Mouse (Mus musculus) Patski (cell line): Measurements from ENCODE around the gene Mbnl1. TPM values are rescaled to one million over a fixed set of nuclear protein-coding genes. Genes with fewer than 3 reads are reported as not detected.

Experiments
- ATAC-seq: fragments of 100-300 bp; one replicate; pipeline ENCODE4 v1.8.0; 2021
- CTCF ChIA-PET: fragments of 350-600 bp; sonication (Branson Sonifier 250); formaldehyde crosslinking; loops from one replicate; lab custom pipeline; 2022; ENCODE audit warnings: inconsistent platforms; lab: Charles Lee
- POLR2A ChIA-PET: fragments of 350-600 bp; sonication (Branson Sonifier 250); formaldehyde crosslinking; loops from one replicate; lab custom pipeline; 2022; ENCODE audit warnings: antibody characterized with exemption, inconsistent platforms; lab: Charles Lee
- DNase-seq: peaks from one replicate; pipeline ENCODE4 v3.0.0-alpha.2; 2011; ENCODE audit warnings: low read depth, low spot score
- H3K27me3 ChIP-seq: fragments of 371-371 bp; one replicate; pipeline ENCODE4 v1.5.1; 2021
- CTCF ChIP-seq: fragments of 100-300 bp; IDR thresholded peaks from one replicate; pipeline ENCODE4 v1.5.1; 2021
- in situ Hi-C: fragments of 300-500 bp; cut with MboI; formaldehyde crosslinking; loops from 3 replicates; pipeline ENCODE4 v1.11.1; 2018; ENCODE audit warnings: low pct_unique_long_range_greater_than_20kb, mixed read lengths
- polyA plus RNA-seq: library from polyadenylated mRNA; unstranded; gene quantifications from one replicate; pipeline ENCODE4 v1.2.3, GENCODE M21; 2021

The Mbnl1 gene
- polyA plus RNA-seq, 1 experiment from 2014 or later = 84.9 TPM

- ChIA-PET POLR2A (interaction anchor here (0.7 to 1.6 kb wide), 4 partner anchors 30 to 75 kb away, joined by 3 to 6 read pairs (median 4); no protein-coding TSS in a partner anchor), CTCF (interaction anchor here (1.0 to 2.0 kb wide), 7 partner anchors 13 to 86 kb away, joined by 3 to 9 read pairs (median 4); no protein-coding TSS in a partner anchor)
- no peak for TF ChIP-seq CTCF
- in situ Hi-C loops = loop anchor here (25.0 kb wide), 1 partner anchor 1845 kb away; the partner anchor contains the start of gene Siah2
- DNase-seq (peak; percentile 66), ATAC-seq (peak; percentile 36)
- no peaks in the 10 kb centered on the region for H3K27me3 ChIP-seq
Measured at GRCm38 (mm10) chr3:60531826-60532225, 59.2 kb downstream of the Mbnl1 start.

- no peaks in the 10 kb centered on the region for H3K27me3 ChIP-seq
- ATAC-seq (no peak), DNase-seq (no peak)
- TF ChIP-seq CTCF = no peak
- in situ Hi-C loops = loop anchor here (25.0 kb wide), 1 partner anchor 1848 kb away; the partner anchor contains the start of gene Siah2
- CTCF ChIA-PET = no interaction called here
- POLR2A ChIA-PET = no interaction called here
Measured at GRCm38 (mm10) chr3:60535224-60535623, 62.6 kb downstream of the Mbnl1 start.

- no peak for TF ChIP-seq CTCF
- ChIA-PET CTCF (interaction anchor here (1.2 to 1.5 kb wide), 2 partner anchors 11 to 17 kb away, joined by 3 to 5 read pairs; no protein-coding TSS in a partner anchor), POLR2A (no interaction called here)
- in situ Hi-C loops = loop anchor here (25.0 kb wide), 1 partner anchor 1850 kb away; the partner anchor contains the start of gene Siah2
- no peak for ATAC-seq
- DNase-seq = no peak
- no peaks in the 10 kb centered on the region for H3K27me3 ChIP-seq
Measured at GRCm38 (mm10) chr3:60537063-60537462, 64.4 kb downstream of the Mbnl1 start.

- no peaks in the 10 kb centered on the region for H3K27me3 ChIP-seq
- in situ Hi-C loops = loop anchor here (25.0 kb wide), 1 partner anchor 1851 kb away; the partner anchor contains the start of gene Siah2
- DNase-seq (no peak), ATAC-seq (no peak)
- ChIA-PET POLR2A (interaction anchor here (1.3 kb wide), 1 partner anchor 20 kb away, joined by 3 read pairs; no protein-coding TSS in a partner anchor), CTCF (interaction anchor here (1.3 to 1.6 kb wide), 2 partner anchors 26 to 28 kb away, joined by 3 to 4 read pairs; no protein-coding TSS in a partner anchor)
- no peak for TF ChIP-seq CTCF
Measured at GRCm38 (mm10) chr3:60538214-60538971, 65.8 kb downstream of the Mbnl1 start.

GRCm38 (mm10) chr3:60541121-60541520, 68.5 kb downstream of the Mbnl1 start:
- DNase-seq (no peak), ATAC-seq (no peak)
- ChIA-PET POLR2A (interaction anchor here (1.0 kb wide), 1 partner anchor 34 kb away, joined by 3 read pairs; no protein-coding TSS in a partner anchor), CTCF (interaction anchor here (1.5 to 1.6 kb wide), 2 partner anchors 8 to 58 kb away, joined by 3 to 5 read pairs; no protein-coding TSS in a partner anchor)
- H3K27me3 ChIP-seq = no peaks in the 10 kb centered on the region
- no peak for TF ChIP-seq CTCF
- in situ Hi-C loops = loop anchor here (25.0 kb wide), 1 partner anchor 1854 kb away; the partner anchor contains the start of gene Siah2

- TF ChIP-seq CTCF = no peak
- DNase-seq (no peak), ATAC-seq (no peak)
- in situ Hi-C loops = loop anchor here (25.0 kb wide), 1 partner anchor 1859 kb away; the partner anchor contains the start of gene Siah2
- ChIA-PET POLR2A (interaction anchor here (0.8 kb wide), 1 partner anchor 26 kb away, joined by 3 read pairs; no protein-coding TSS in a partner anchor), CTCF (interaction anchor here (1.5 to 2.0 kb wide), 2 partner anchors 15 to 66 kb away, joined by 3 to 7 read pairs; no protein-coding TSS in a partner anchor)
- no peaks in the 10 kb centered on the region for H3K27me3 ChIP-seq
Measured at GRCm38 (mm10) chr3:60546196-60546595, 73.6 kb downstream of the Mbnl1 start.

- no peaks in the 10 kb centered on the region for H3K27me3 ChIP-seq
- POLR2A ChIA-PET = no interaction called here
- no peak for ATAC-seq
- no peak for TF ChIP-seq CTCF
- CTCF ChIA-PET = interaction anchor here (1.5 to 2.0 kb wide), 2 partner anchors 14 to 65 kb away, joined by 3 to 7 read pairs; no protein-coding TSS in a partner anchor
- DNase-seq = no peak
- in situ Hi-C loops = loop anchor here (25.0 kb wide), 1 partner anchor 1860 kb away; the partner anchor contains the start of gene Siah2
Measured at GRCm38 (mm10) chr3:60546904-60547303, 74.3 kb downstream of the Mbnl1 start.

- POLR2A ChIA-PET = no interaction called here
- DNase-seq = no peak
- TF ChIP-seq CTCF = no peak
- in situ Hi-C loops = no loop called here
- ATAC-seq = no peak
- H3K27me3 ChIP-seq = no peaks in the 10 kb centered on the region
- CTCF ChIA-PET = interaction anchor here (1.2 kb wide), 1 partner anchor 43 kb away, joined by 3 read pairs; no protein-coding TSS in a partner anchor
Measured at GRCm38 (mm10) chr3:60550492-60550891, 77.9 kb downstream of the Mbnl1 start.

- H3K27me3 ChIP-seq = no peaks in the 10 kb centered on the region
- in situ Hi-C loops = no loop called here
- ATAC-seq (no peak), DNase-seq (no peak)
- POLR2A ChIA-PET = no interaction called here
- TF ChIP-seq CTCF = no peak
- CTCF ChIA-PET = no interaction called here
Measured at GRCm38 (mm10) chr3:60551650-60552049, 79.0 kb downstream of the Mbnl1 start.

- CTCF ChIA-PET = interaction anchor here (0.9 to 2.1 kb wide), 4 partner anchors 11 to 27 kb away, joined by 3 to 7 read pairs (median 4); no protein-coding TSS in a partner anchor
- POLR2A ChIA-PET = no interaction called here
- ATAC-seq (no peak), DNase-seq (no peak)
- TF ChIP-seq CTCF = no peak
- in situ Hi-C loops = no loop called here
- H3K27me3 ChIP-seq = no peaks in the 10 kb centered on the region
Measured at GRCm38 (mm10) chr3:60553011-60553410, 80.4 kb downstream of the Mbnl1 start.
